Mouse (Mus musculus): ENCODE results near the gene Galnt6.

The Galnt6 gene

DNA sequence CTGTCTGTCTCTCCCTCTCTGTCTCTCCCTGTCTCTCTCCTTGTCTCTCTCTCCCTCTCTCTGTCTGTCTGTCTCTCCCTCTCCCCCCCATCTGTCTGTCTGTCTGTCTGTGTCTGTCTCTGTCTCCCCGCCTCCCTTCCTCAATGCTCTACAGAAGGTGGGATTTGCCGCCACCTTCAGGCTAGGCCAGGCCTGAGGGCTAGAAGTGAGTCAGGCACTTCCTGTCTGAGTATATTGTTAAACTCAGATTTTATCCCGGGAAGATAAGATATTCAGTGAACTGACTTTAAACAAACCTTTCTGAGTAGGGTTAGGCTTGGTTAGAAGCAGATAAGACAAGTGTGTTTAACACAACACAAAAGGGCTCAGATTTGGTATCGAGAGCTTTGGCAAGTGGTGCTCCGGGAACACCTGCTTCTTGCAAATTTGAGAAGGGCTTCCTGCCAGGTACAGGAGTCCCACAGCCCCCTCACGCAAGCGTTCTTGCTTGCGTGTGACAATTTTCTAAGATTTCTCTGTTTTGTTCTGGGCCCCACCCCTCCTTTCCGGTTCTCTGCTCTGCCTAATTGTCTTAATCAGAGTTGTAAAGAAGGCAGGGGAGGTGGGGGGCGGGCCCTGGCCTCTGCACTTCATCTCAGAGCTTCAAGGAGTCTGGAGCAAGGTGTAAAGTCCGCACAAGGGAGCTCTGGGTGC, 25.8 kb upstream of the Galnt6 start:
- no peak for DNase-seq (ENCODE audit: low spot score in 2 of 2)

GRCm38 (mm10) chr15:100754041-100754440, 24.9 kb upstream of the Galnt6 start:
- no peak for DNase-seq (ENCODE audit: low spot score in 2 of 2)

GRCm38 (mm10) chr15:100753045-100753444, 23.9 kb upstream of the Galnt6 start:
- no peak for DNase-seq (ENCODE audit: low spot score in 2 of 2)

- DNase-seq (ENCODE audit: low spot score in 2 of 2) = no peak
Observed at GRCm38 (mm10) chr15:100752439-100752838, 23.3 kb upstream of the Galnt6 start.

GRCm38 (mm10) chr15:100749751-100750538, 20.8 kb upstream of the Galnt6 start:
- DNase-seq (ENCODE audit: low spot score in 2 of 2) = no peak

- DNase-seq (ENCODE audit: low spot score in 2 of 2) = no peak
Observed at GRCm38 (mm10) chr15:100748584-100748983, 19.4 kb upstream of the Galnt6 start.

GRCm38 (mm10) chr15:100747121-100747963, 18.2 kb upstream of the Galnt6 start:
- DNase-seq (ENCODE audit: low spot score in 2 of 2) = no peak

GRCm38 (mm10) chr15:100746478-100747120, 17.4 kb upstream of the Galnt6 start:
- DNase-seq (ENCODE audit: low spot score in 2 of 2) = no peak

- no peak for DNase-seq (ENCODE audit: low spot score in 2 of 2)
Observed at GRCm38 (mm10) chr15:100743238-100743637, 14.1 kb upstream of the Galnt6 start.

GRCm38 (mm10) chr15:100739442-100739841, 10.3 kb upstream of the Galnt6 start:
- no peak for DNase-seq (ENCODE audit: low spot score in 2 of 2)

DNA sequence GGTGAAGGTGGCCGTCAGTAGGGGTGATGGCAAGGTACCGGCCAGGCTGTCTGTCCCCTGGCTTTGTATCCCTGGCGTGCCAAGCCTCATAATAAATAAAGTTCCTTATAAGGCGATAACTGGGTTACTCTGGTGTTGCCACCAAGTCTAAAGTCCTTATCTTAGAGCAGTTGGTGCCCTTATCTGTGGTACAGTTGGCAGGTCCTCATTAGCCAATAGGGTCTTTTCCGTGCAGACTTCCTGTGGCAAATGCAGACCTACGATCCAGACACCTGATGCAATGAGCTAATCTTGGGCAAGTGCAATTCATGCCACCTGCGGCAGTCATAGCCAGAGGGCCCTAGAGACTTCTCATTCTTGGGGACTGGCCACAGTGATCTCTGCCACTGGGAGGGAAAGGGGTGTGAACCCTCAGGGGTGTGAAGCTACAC, 9.2 kb upstream of the Galnt6 start:
- DNase-seq (ENCODE audit: low spot score in 2 of 2) = no peak

GRCm38 (mm10) chr15:100737667-100738066, 8.5 kb upstream of the Galnt6 start:
- no peak for DNase-seq (ENCODE audit: low spot score in 2 of 2)

- no peak for DNase-seq (ENCODE audit: low spot score in 2 of 2)
Observed at GRCm38 (mm10) chr15:100735953-100736300, 6.8 kb upstream of the Galnt6 start.

DNA sequence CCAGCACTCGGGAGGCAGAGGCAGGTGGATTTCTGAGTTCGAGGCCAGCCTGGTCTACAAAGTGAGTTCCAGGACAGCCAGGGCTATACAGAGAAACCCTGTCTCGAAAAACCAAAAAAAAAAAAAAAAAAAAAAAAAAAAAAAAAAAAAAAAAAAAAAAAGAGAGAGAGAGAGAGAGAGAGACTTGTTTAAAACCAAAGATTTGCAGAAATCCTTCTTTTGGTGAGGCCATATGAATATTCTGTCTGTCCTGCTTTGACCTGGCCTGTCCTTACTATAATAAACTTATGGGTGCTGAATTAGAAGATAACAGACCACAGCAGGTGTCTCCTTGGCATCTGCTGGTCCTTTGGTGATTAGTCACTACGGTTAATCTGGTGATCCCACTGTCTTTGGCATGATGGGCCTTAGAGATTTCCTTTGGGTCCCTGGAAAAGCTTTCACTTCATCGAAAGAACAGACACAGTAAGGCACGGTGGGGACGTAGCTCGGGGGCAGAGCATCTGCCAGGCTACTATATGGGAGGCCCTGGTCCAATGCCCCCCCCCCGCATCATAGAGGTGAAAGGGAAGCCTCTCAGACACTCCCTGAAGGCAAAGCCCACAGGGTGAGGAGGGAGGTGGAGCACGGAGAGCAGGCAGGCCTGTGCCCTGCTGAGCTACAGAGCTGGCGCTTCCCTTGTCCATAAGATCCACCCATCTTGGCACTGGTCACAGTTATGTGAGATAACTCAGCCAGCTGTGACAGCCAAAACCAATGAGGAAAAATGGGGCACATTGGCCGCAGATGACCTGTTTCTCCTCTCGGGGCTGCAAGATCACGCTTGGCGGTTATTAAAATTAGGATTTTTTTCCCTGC, 6.1 kb upstream of the Galnt6 start:
- DNase-seq (ENCODE audit: low spot score in 2 of 2) = no peak

DNA sequence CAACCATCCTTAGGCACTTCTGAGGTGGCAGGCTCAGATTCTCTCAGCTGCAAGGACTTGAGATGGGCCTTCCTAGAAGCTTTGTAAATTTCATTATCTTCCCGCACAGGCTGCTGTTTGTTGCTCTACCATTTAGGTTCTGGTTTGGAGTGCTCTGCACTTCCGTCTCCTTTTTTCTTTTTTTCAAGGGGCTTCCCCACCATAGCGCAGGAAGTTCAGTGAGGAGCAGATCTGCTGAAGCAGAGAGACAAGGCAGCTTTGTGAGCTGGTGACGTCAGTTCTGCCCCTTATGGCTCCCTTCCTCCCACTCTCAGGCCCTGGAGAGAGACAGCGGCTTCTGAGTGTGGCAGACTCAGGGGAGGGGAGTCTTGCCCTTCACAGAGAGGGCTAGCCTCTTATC, 3.4 kb upstream of the Galnt6 start:
- DNase-seq (ENCODE audit: low spot score in 2 of 2) = no peak

- DNase-seq (ENCODE audit: low spot score in 2 of 2) = no peak
Observed at GRCm38 (mm10) chr15:100731081-100731480, 1.9 kb upstream of the Galnt6 start.

DNA sequence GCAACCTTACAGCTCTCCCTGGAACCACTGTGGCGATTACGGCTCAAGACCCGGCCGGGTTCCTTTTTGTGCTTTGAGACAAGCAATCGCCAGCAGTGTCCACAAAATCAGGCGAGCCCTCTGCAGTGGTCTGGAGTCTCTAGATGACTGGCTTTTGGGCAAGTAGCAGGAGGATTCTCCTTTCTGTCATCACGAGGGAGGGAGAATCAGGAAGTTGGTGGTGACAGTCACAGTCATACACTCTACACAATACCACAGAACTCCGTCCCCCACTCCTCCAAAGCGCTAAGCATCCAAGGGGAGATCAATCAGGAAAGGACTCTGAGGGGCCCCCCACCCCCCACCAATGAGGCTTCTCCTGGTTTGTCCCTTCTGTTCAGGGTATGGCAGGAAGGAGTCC, 590 bp downstream of the Galnt6 start:
- no peak for DNase-seq (ENCODE audit: low spot score in 2 of 2)

DNA sequence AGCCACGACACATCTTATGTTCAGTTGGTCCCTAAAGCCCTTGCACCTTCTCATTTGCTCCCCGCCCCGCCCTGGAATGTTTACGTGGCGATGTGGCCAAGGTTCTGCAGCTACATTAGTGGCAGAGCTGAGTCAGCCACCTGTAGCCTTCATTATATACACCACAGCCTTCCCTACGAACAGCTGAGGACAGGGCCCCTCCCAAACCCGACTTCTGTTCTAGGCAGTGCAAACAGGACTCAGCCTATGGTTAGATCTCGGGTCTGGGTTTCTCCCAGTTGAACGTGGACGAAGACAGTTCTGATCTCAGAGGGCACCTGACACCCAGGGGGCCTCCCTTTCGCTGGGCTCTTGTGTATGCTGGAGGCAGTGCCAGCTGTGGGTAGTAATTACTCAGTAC, 1.3 kb downstream of the Galnt6 start:
- no peak for DNase-seq (ENCODE audit: low spot score in 2 of 2)

GRCm38 (mm10) chr15:100726721-100727120, 2.5 kb downstream of the Galnt6 start:
- no peak for DNase-seq (ENCODE audit: low spot score in 2 of 2)

- no peak for DNase-seq (ENCODE audit: low spot score in 2 of 2)
Observed at GRCm38 (mm10) chr15:100723505-100723904, 5.7 kb downstream of the Galnt6 start.

GRCm38 (mm10) chr15:100722564-100722963, 6.6 kb downstream of the Galnt6 start:
- DNase-seq (ENCODE audit: low spot score in 2 of 2) = no peak

Data from frontal cortex, postnatal 10 days (tissue).